11 mouse cellular contexts compared by ENCODE assay signal in the genomic region with DNA sequence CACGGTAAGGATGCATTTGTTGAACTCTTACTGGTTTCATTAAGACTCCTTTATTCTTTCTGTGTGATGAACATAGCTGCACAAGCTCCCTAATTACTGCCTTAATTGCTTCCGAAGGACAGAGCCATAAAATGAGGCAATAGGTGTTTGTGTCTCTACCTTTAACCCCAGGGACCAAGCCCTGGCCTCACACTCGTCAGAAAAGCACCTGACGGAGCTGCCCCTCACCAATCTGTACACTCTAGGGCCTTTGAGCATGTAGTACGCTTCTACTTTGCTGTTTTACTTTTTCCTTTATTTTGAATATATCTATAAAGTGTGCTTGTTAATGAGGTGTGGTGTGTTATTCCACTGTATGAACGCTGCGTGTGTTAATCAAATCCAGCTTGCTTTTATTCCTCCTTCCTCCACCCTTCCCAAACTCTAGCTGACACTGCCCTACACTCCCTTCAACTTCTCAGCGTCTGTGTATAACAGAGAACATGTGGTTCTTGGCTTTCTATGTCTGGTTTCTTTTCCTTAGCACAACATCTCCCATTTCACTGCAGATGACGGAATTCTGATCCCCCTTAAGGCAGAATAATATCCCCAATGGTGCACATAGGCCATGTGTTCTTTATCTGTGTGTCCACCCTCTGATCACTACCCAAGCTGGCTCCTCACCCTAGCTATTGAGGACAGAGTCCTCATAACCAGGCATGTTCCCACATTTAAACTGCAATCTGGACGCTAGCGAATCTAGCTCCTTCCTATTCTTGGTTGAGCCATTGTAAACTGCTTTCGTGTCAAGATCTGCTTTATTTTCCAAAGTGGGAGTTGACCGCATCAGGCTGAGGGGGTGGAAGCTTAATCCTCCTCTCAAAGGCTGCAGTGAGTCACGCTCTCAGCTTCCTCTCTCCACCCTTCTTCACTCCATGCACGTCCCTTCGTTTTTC. TPM values are rescaled to one million over a fixed set of nuclear protein-coding genes. Genes with fewer than 3 reads are reported as not detected.
DNase-seq lines count a peak whose midpoint lies in the region; ATAC-seq and TF ChIP-seq lines count a peak whose summit lies in the region.
"Had no signal": no experiment of that assay in that cellular context is flagged by ENCODE, and none has a peak within 500 bp of the region (broad histone marks: within the 10 kb centered on the region; RNA-seq: fewer than 3 reads in every experiment).

No protein-coding gene starts in this region.

- peaks cover 4% of the 10 kb centered on the region; the same call in 1 of the 2 replicates for H3K4me1 ChIP-seq in lung, postnatal 0 days (ENCODE audit: insufficient read depth, low read depth, low read length)
- peaks cover 5% of the 10 kb centered on the region for H3K4me1 ChIP-seq in lung, adult 2 months (ENCODE audit: control insufficient read depth, insufficient read depth, low read length)

- TF ChIP-seq POLR2A in lung, adult 2 months (IDR thresholded peaks at IDR 0.05; ENCODE audit: borderline replicate concordance, extremely low read depth, low read depth, low read length), result no peak

- no peak for TF ChIP-seq CTCF in lung, postnatal 0 days (IDR thresholded peaks at IDR 0.05)
- TF ChIP-seq CTCF in lung, adult 2 months (IDR thresholded peaks at IDR 0.05; ENCODE audit: insufficient read depth, low read length), result no peak

- no peak for TF ChIP-seq EP300 in lung, postnatal 0 days (IDR thresholded peaks at IDR 0.05)

- H3K4me2 ChIP-seq in lung, postnatal 0 days (replicated peaks; ENCODE audit: low read depth, low read length), result no peak overlapping the region
- H3K4me2 ChIP-seq: midbrain, embryonic 15.5 days had no signal

- no peak overlapping the region for H3K27ac ChIP-seq in lung, postnatal 0 days (ENCODE audit: low read length)
- H3K27ac ChIP-seq: left cerebral cortex, adult 2 months; midbrain, embryonic 15.5 days had no signal

- DNase-seq in frontal cortex, postnatal 25 days (ENCODE audit: low spot score in 2 of 2), result no peak
- DNase-seq in lung, postnatal 0 days (ENCODE audit: low spot score), result peak; percentile 77
- DNase-seq in lung, adult 2 months, result no peak
- peak; percentile 54 to 58 for DNase-seq in heart, postnatal 10 days
- DNase-seq in skeletal muscle tissue, adult 2 months (ENCODE audit: low read depth, low spot score), result peak; percentile 57
- no peak for DNase-seq in adrenal gland, adult 2 months
- no peak for DNase-seq in testis, postnatal 10 days (ENCODE audit: low spot score)
- DNase-seq: cerebellum, postnatal 14 days had no signal

- H3K36me3 ChIP-seq in lung, postnatal 0 days (ENCODE audit: insufficient read depth, low read length), result no peaks in the 10 kb centered on the region
- H3K36me3 ChIP-seq: midbrain, embryonic 15.5 days had no signal

- H3K9ac ChIP-seq in lung, postnatal 0 days (replicated peaks; ENCODE audit: low read depth), result no peak overlapping the region
- H3K9ac ChIP-seq: midbrain, embryonic 15.5 days had no signal

- no peaks in the 10 kb centered on the region for H3K9me3 ChIP-seq in lung, postnatal 0 days (ENCODE audit: low read length)
- H3K9me3 ChIP-seq: midbrain, embryonic 15.5 days had no signal

- 54% methylated on average over 16 of the region's 16 CpGs for WGBS in lung, postnatal 0 days
- WGBS in lung, adult 2 months, result 62% methylated on average over 16 of the region's 16 CpGs

- no peak overlapping the region for H3K4me3 ChIP-seq in lung, postnatal 0 days (ENCODE audit: low read depth, low read length)
- no peak overlapping the region for H3K4me3 ChIP-seq in lung, adult 2 months (replicated peaks; ENCODE audit: extremely low read depth, low read depth, low read length)
- H3K4me3 ChIP-seq: left cerebral cortex, adult 2 months; midbrain, embryonic 15.5 days had no signal

- peak; percentile 87 for ATAC-seq in frontal cortex, adult (ENCODE audit: low TSS enrichment)
- ATAC-seq in lung, postnatal 0 days, result peak; percentile 70
- ATAC-seq: midbrain, embryonic 15.5 days had no signal

- no peaks in the 10 kb centered on the region for H3K27me3 ChIP-seq in lung, postnatal 0 days (replicated peaks; ENCODE audit: insufficient read depth, low read length)
- H3K27me3 ChIP-seq: midbrain, embryonic 15.5 days had no signal

- intact Hi-C loops in heart, postnatal 10 days (cut with DNase I), result no loop called here

RNA-seq across cellular contexts. Expression of a gene that starts 52.5 kb away (rescaled TPM):
- 116 and 151 TPM in 2 replicates for polyA plus RNA-seq in lung, postnatal 0 days (2015; fragmentation: Nextera tagmentation; extraction: Ambion mirVana)
- 64.7 and 76.3 TPM in 2 replicates for polyA plus RNA-seq in lung, adult 2 months (2012; rRNA removed)
- total RNA-seq in heart, postnatal 10 days (2021), result 10 to 100 TPM; 63.5 to 64.6 TPM
- 100 to 1,000 TPM in 1 of 2 experiments, 10 to 100 TPM in 1; 84.3 to 124 TPM for total RNA-seq in adrenal gland, adult 2 months (2021)
- 36.3 and 42.9 TPM in 2 replicates for polyA plus RNA-seq in adrenal gland, adult 2 months (2012; rRNA removed)

Comparison
In these comparisons a context has a peak if more than half of its experiments do, and no peak if none do; other contexts are left out.
1. DNase-seq: peak in lung, postnatal 0 days (single experiment), heart, postnatal 10 days (2 of 2) and skeletal muscle tissue, adult 2 months (single experiment); none in frontal cortex, postnatal 25 days (0 of 2), lung, adult 2 months (single experiment), adrenal gland, adult 2 months (single experiment) and testis, postnatal 10 days (single experiment).